Mouse (Mus musculus) MEL (cell line): ENCODE results near the gene Gnaq. TPM values are rescaled to one million over a fixed set of nuclear protein-coding genes. Genes with fewer than 3 reads are reported as not detected.

ENCODE experiments used
- DNase-seq: peaks from one replicate; pipeline ENCODE4 v3.0.0; 2011; ENCODE audit warnings: low read depth, low spot score
- H3K27ac ChIP-seq: 2 replicates; pipeline ENCODE4 v1.5.1; 2012; ENCODE audit warnings: low read depth, mild to moderate bottlenecking, control low read depth, low read length, moderate library complexity; ENCODE audit not compliant: control insufficient read depth
- H3K27me3 ChIP-seq, 2 experiments: fragments of 150-350 bp in 1 of 2; sonication (generic) in 1 of 2; 2 replicates each; pipeline ENCODE4 v1.6.1; 2012; ENCODE audit warnings: low read length in 2 of 2, mild to moderate bottlenecking in 2 of 2, improper control_type of control experiment in 1 of 2, moderate library complexity in 1 of 2; ENCODE audit not compliant: insufficient read depth in 2 of 2, control insufficient read depth in 1 of 2
- H3K36me3 ChIP-seq, 2 experiments: 2 replicates each; pipeline ENCODE4 v1.6.1; 2012 to 2014; ENCODE audit warnings: low read length in 2 of 2, improper control_type of control experiment in 1 of 2, inconsistent platforms in 1 of 2, mild to moderate bottlenecking in 1 of 2; ENCODE audit not compliant: insufficient read depth in 2 of 2, control insufficient read depth in 1 of 2
- H3K4me1 ChIP-seq, 2 experiments: fragments of 150-350 bp in 1 of 2; sonication (generic) in 1 of 2; 2 replicates each; pipeline ENCODE4 v1.6.1; 2012; ENCODE audit warnings: low read length in 2 of 2, improper control_type of control experiment in 1 of 2, mild to moderate bottlenecking in 1 of 2; ENCODE audit not compliant: insufficient read depth in 2 of 2, control insufficient read depth in 1 of 2
- H3K4me3 ChIP-seq, 2 experiments: fragments of 150-350 bp in 1 of 2; sonication (generic) in 1 of 2; 2 replicates each; pipeline ENCODE4 v1.5.1; 2012; ENCODE audit warnings: low read depth in 2 of 2, low read length in 2 of 2, mild to moderate bottlenecking in 2 of 2, moderate library complexity in 2 of 2, control low read depth in 1 of 2, improper control_type of control experiment in 1 of 2; ENCODE audit not compliant: control insufficient read depth in 1 of 2, insufficient read depth in 1 of 2
- H3K79me2 ChIP-seq: 2 replicates; pipeline ENCODE4 v1.6.1; 2012; ENCODE audit warnings: mild to moderate bottlenecking, low read length, moderate library complexity; ENCODE audit not compliant: control insufficient read depth, poor library complexity, insufficient read depth
- H3K9ac ChIP-seq: 2 replicates; pipeline ENCODE4 v1.6.1; 2012; ENCODE audit warnings: low read depth, mild to moderate bottlenecking, control low read depth, low read length, moderate library complexity; ENCODE audit not compliant: control insufficient read depth, poor library complexity, severe bottlenecking
- H3K9me3 ChIP-seq: fragments of 150-350 bp; sonication (generic); replicated peaks from 2 replicates; pipeline ENCODE4 v1.6.1; 2012; ENCODE audit warnings: mild to moderate bottlenecking, low read length, improper control_type of control experiment, moderate library complexity; ENCODE audit not compliant: insufficient read depth
- CHD1 ChIP-seq: IDR thresholded peaks from 2 replicates; pipeline ENCODE4 v1.6.1; 2012; ENCODE audit warnings: low read depth, mild to moderate bottlenecking, inconsistent platforms, low read length, improper control_type of control experiment
- CHD2 ChIP-seq: IDR thresholded peaks from 2 replicates; pipeline ENCODE4 v1.6.1; 2011; ENCODE audit warnings: low read length, improper control_type of control experiment
- CTCF ChIP-seq, 3 experiments: IDR thresholded peaks in 2 of 3; conservative IDR thresholded peaks in 1 of 3; 2 replicates each; pipeline ENCODE4 v1.5.1; 2011 to 2012; ENCODE audit warnings: low read length in 3 of 3, low read depth in 2 of 3, mild to moderate bottlenecking in 2 of 3, improper control_type of control experiment in 1 of 3, inconsistent platforms in 1 of 3, mixed read lengths in 1 of 3, moderate library complexity in 1 of 3; ENCODE audit not compliant: control insufficient read depth in 1 of 3, insufficient read depth in 1 of 3, poor library complexity in 1 of 3, severe bottlenecking in 1 of 3
- E2F4 ChIP-seq: IDR thresholded peaks from 2 replicates; pipeline ENCODE4 v1.6.1; 2011; ENCODE audit warnings: low read depth, low read length, improper control_type of control experiment, borderline replicate concordance
- ELF1 ChIP-seq: IDR thresholded peaks from 2 replicates; pipeline ENCODE4 v1.6.1; 2014; ENCODE audit warnings: low read depth, mild to moderate bottlenecking, inconsistent platforms, low read length, improper control_type of control experiment, moderate library complexity
- EP300 ChIP-seq, 2 experiments: IDR thresholded peaks; 2 replicates each; pipeline ENCODE4 v1.6.1; 2011; ENCODE audit warnings: improper control_type of control experiment in 2 of 2, low read length in 2 of 2, low read depth in 1 of 2, mild to moderate bottlenecking in 1 of 2
- ETS1 ChIP-seq: IDR thresholded peaks from 2 replicates; pipeline ENCODE4 v1.6.1; 2012; ENCODE audit warnings: low read depth, mild to moderate bottlenecking, inconsistent platforms, low read length, improper control_type of control experiment, moderate library complexity
- GABPA ChIP-seq: IDR thresholded peaks from 2 replicates; pipeline ENCODE4 v1.6.1; 2012; ENCODE audit warnings: low read depth, mild to moderate bottlenecking, inconsistent platforms, low read length, improper control_type of control experiment, moderate library complexity
- HCFC1 ChIP-seq: IDR thresholded peaks from 2 replicates; pipeline ENCODE4 v1.6.1; 2012; ENCODE audit warnings: low read depth, mild to moderate bottlenecking, inconsistent platforms, low read length, improper control_type of control experiment, moderate library complexity
- JUND ChIP-seq: IDR thresholded peaks from 2 replicates; pipeline ENCODE4 v1.6.1; 2011; ENCODE audit warnings: low read depth, mild to moderate bottlenecking, improper control_type of control experiment, low read length
- KAT2A ChIP-seq: conservative IDR thresholded peaks from 2 replicates; pipeline ENCODE4 v1.6.1; 2012; ENCODE audit warnings: low read depth, low read length, improper control_type of control experiment, inconsistent platforms
- MXI1 ChIP-seq: IDR thresholded peaks from 2 replicates; pipeline ENCODE4 v1.6.1; 2011; ENCODE audit warnings: mild to moderate bottlenecking, low read depth, low read length, improper control_type of control experiment
- MYC ChIP-seq: IDR thresholded peaks from 2 replicates; pipeline ENCODE4 v1.6.1; 2011; ENCODE audit warnings: low read depth, mild to moderate bottlenecking, low read length, improper control_type of control experiment, moderate library complexity
- NELFE ChIP-seq: IDR thresholded peaks from 2 replicates; pipeline ENCODE4 v1.6.1; 2011; ENCODE audit warnings: low read depth, low read length, improper control_type of control experiment
- NRF1 ChIP-seq: IDR thresholded peaks from 2 replicates; pipeline ENCODE4 v1.6.1; 2014; ENCODE audit warnings: low read depth, mild to moderate bottlenecking, inconsistent platforms, low read length, improper control_type of control experiment, moderate library complexity; ENCODE audit not compliant: poor library complexity, insufficient read depth, severe bottlenecking
- POLR2AphosphoS2 ChIP-seq: IDR thresholded peaks from 2 replicates; pipeline ENCODE4 v1.6.1; 2011; ENCODE audit warnings: low read length, improper control_type of control experiment
- RAD21 ChIP-seq: IDR thresholded peaks from 2 replicates; pipeline ENCODE4 v1.6.1; 2011; ENCODE audit warnings: mild to moderate bottlenecking, low read depth, low read length, improper control_type of control experiment
- SIN3A ChIP-seq: IDR thresholded peaks from 2 replicates; pipeline ENCODE4 v1.6.1; 2012; ENCODE audit warnings: low read length, improper control_type of control experiment, inconsistent platforms
- USF1 ChIP-seq: IDR thresholded peaks from 2 replicates; pipeline ENCODE4 v1.6.1; 2014; ENCODE audit warnings: low read depth, mild to moderate bottlenecking, inconsistent platforms, low read length, improper control_type of control experiment, moderate library complexity
- ZC3H11A ChIP-seq: IDR thresholded peaks from 2 replicates; pipeline ENCODE4 v1.6.1; 2012; ENCODE audit warnings: low read depth, mild to moderate bottlenecking, inconsistent platforms, low read length, improper control_type of control experiment
- ZKSCAN1 ChIP-seq: IDR thresholded peaks from 2 replicates; pipeline ENCODE4 v1.6.1; 2012; ENCODE audit warnings: low read depth, mild to moderate bottlenecking, inconsistent platforms, low read length, improper control_type of control experiment, moderate library complexity
- ZMIZ1 ChIP-seq: IDR thresholded peaks from 2 replicates; pipeline ENCODE4 v1.6.1; 2012; ENCODE audit warnings: low read depth, mild to moderate bottlenecking, inconsistent platforms, low read length, improper control_type of control experiment, moderate library complexity
- ZNF384 ChIP-seq: IDR thresholded peaks from 2 replicates; pipeline ENCODE4 v1.6.1; 2012; ENCODE audit warnings: low read depth, mild to moderate bottlenecking, inconsistent platforms, low read length, improper control_type of control experiment
- polyA plus RNA-seq, 2 experiments: library from polyadenylated mRNA; stranded (reverse) in 1 of 2; unstranded in 1 of 2; fragments of >175 nt in 1 of 2; fragments of >200 nt in 1 of 2; gene quantifications; 2 replicates each; pipeline versions ENCODE4 v1.2.1 to v1.2.4; 2012; ENCODE audit warnings: low replicate concordance in 2 of 2, low read depth in 1 of 2; ENCODE audit not compliant: insufficient read length in 2 of 2, insufficient read depth in 1 of 2, missing spikeins in 1 of 2
- total RNA-seq: library from RNA; depleted of rRNA; stranded (reverse); fragments of 300-350 nt; gene quantifications from 2 replicates; pipeline ENCODE4 v1.2.3, GENCODE M21; 2012

The Gnaq gene
- total and polyA plus RNA-seq, 3 experiments = not detected

DNA sequence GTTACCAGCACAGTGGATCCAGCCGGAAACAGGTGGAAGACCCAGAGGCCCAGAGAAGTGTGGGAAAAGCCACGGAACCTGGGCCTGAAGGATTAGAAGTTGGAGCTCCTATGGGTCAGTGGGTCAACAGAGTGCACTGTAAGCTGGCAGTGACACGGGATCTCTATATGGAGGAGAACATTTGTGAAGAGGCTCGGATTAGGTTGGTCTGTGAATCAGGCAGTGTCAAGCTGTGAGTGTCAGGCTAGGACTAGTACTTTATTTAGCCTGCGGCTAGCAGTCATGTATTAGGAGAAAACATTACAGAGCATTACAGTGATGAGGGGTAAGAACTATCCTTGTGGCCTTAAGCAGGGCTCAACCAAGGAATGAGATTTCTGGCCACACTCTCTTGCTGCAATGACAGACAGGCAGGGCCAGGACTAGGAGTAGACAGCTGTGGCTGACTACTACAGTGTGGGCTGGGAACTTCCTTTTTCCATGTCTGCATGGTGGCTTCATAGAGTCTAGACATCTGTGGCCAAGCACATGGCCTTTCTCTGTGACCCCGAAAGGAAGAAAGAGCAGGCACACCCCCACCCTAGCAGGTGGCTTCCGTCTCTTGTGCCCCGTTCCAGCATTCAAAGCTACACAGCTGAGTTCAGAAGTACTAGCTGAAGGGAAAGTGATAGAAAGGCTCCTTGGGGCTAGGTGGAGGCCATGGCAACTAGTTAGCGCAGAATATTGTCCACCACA is 240.3 kb downstream of the Gnaq start:
- Histone ChIP-seq H3K27ac (no peak overlapping the region), H3K9me3 (no peaks in the 10 kb centered on the region), H3K79me2 (no peaks in the 10 kb centered on the region), H3K27me3 (peaks cover 3 to 13% of the 10 kb centered on the region in 2 experiments; a peak in 3 of 4 replicates), H3K36me3 (no peaks in the 10 kb centered on the region), H3K4me3 (no peak overlapping the region), H3K9ac (no peak overlapping the region), H3K4me1 (no peaks in the 10 kb centered on the region)
- DNase-seq = no peak
- TF ChIP-seq MYC = no peak
- TF ChIP-seq ZNF384 = no peak
- no peak for TF ChIP-seq NRF1
- no peak for TF ChIP-seq HCFC1
- TF ChIP-seq KAT2A = no peak
- TF ChIP-seq JUND = no peak
- TF ChIP-seq RAD21 = no peak
- TF ChIP-seq ZC3H11A = no peak
- TF ChIP-seq USF1 = no peak
- no peak for TF ChIP-seq CHD2
- TF ChIP-seq EP300 (IDR thresholded peaks at IDR 0.05; ENCODE audit: low read depth in 1 of 2, low read length in 2 of 2) = no peak
- no peak for TF ChIP-seq CHD1
- no peak for TF ChIP-seq ZMIZ1
- no peak for TF ChIP-seq ELF1
- TF ChIP-seq CTCF (IDR thresholded peaks at IDR 0.05 in 2 of 3, conservative IDR thresholded peaks at IDR 0.05 in 1 of 3; ENCODE audit: control insufficient read depth in 1 of 3, insufficient read depth in 1 of 3, low read depth in 2 of 3, low read length in 3 of 3, poor library complexity in 1 of 3, severe bottlenecking in 1 of 3) = no peak

DNA sequence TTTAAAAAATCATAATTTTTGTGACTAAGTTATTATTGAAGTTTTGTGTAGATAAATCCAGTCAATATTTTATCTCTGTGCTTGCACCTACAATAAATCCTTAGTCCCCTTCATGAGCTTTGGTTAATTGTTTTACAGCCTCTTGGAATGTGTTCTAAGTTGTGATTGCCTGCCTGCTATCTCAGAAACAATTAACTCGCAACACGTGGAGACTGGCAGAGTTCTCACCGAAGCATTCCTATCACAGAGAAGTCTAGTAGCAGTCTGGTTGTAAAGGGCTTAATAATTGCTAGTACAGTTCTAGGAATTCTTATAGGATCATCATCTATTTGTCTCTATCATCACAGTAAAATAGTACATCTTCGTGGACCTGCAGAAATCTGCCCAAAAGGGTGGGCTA is 243.2 kb downstream of the Gnaq start:
- Histone ChIP-seq H3K27me3 (peaks cover under 1 to 10% of the 10 kb centered on the region in 2 experiments; a peak in 3 of 4 replicates), H3K4me3 (no peak overlapping the region), H3K9me3 (no peaks in the 10 kb centered on the region), H3K79me2 (no peaks in the 10 kb centered on the region), H3K4me1 (no peaks in the 10 kb centered on the region), H3K36me3 (no peaks in the 10 kb centered on the region), H3K9ac (no peak overlapping the region), H3K27ac (no peak overlapping the region)
- no peak for DNase-seq
- TF ChIP-seq JUND = no peak
- TF ChIP-seq CHD1 = no peak
- no peak for TF ChIP-seq ZMIZ1
- no peak for TF ChIP-seq GABPA
- no peak for TF ChIP-seq NELFE
- TF ChIP-seq MYC = no peak
- TF ChIP-seq ETS1 = no peak
- TF ChIP-seq MXI1 = no peak
- no peak for TF ChIP-seq E2F4
- TF ChIP-seq ZKSCAN1 = no peak
- TF ChIP-seq SIN3A = no peak
- no peak for TF ChIP-seq POLR2AphosphoS2
- no peak for TF ChIP-seq NRF1
